ENCODE assay signal across 11 mouse cellular contexts in genomic region chr16:58521900-58522299, GRCm38 (mm10). TPM values are rescaled to one million over a fixed set of nuclear protein-coding genes. Genes with fewer than 3 reads are reported as not detected.
DNase-seq lines count a peak whose midpoint lies in the region; ATAC-seq and TF ChIP-seq lines count a peak whose summit lies in the region.
"Had no signal": no experiment of that assay in that cellular context is flagged by ENCODE, and none has a peak within 500 bp of the region (broad histone marks: within the 10 kb centered on the region; RNA-seq: fewer than 3 reads in every experiment).

No protein-coding gene starts in this region.

- DNase-seq in left cerebral cortex, adult 2 months (ENCODE audit: extremely low spot score in 1 of 2, low spot score in 2 of 2) = no peak
- no peak for DNase-seq in left cerebral cortex, postnatal 14 days (ENCODE audit: low spot score in 2 of 2)
- DNase-seq in midbrain, postnatal 0 days (ENCODE audit: low spot score) = no peak
- no peak for DNase-seq in adrenal gland, adult 8-10 months
- DNase-seq in adrenal gland, postnatal 4 days (ENCODE audit: low spot score in 2 of 2) = no peak
- no peak for DNase-seq in layer of hippocampus, adult 8-10 months (ENCODE audit: low spot score in 2 of 2)
- DNase-seq: cerebellum, adult 9-10 months; kidney, postnatal 10 days had no signal

- peak overlapping the region; percentile 71 for H3K4me2 ChIP-seq in forebrain, embryonic 12.5 days
- peak overlapping the region; percentile 86 for H3K4me2 ChIP-seq in intestine, postnatal 0 days (replicated peaks; ENCODE audit: low read depth)
- H3K4me2 ChIP-seq in midbrain, postnatal 0 days (ENCODE audit: low read depth, low read length, poor library complexity, severe bottlenecking) = peak overlapping the region; percentile 98

- no peaks in the 10 kb centered on the region for H3K36me3 ChIP-seq in forebrain, embryonic 12.5 days (replicated peaks)
- no peaks in the 10 kb centered on the region for H3K36me3 ChIP-seq in intestine, postnatal 0 days (ENCODE audit: control insufficient read depth, insufficient read depth)
- H3K36me3 ChIP-seq in midbrain, postnatal 0 days (ENCODE audit: insufficient read depth, low read length) = no peaks in the 10 kb centered on the region

- H3K9ac ChIP-seq in forebrain, embryonic 12.5 days = no peak overlapping the region
- H3K9ac ChIP-seq in intestine, postnatal 0 days (ENCODE audit: low read depth, low read length) = no peak overlapping the region; the same call in 1 of the 2 replicates
- H3K9ac ChIP-seq in midbrain, postnatal 0 days (replicated peaks; ENCODE audit: low read length, poor library complexity, severe bottlenecking) = peak overlapping the region; percentile 75

- peak overlapping the region; percentile 57 for H3K4me3 ChIP-seq in left cerebral cortex, adult 2 months
- peak overlapping the region; percentile 75 for H3K4me3 ChIP-seq in forebrain, embryonic 12.5 days (replicated peaks)
- H3K4me3 ChIP-seq in intestine, postnatal 0 days (ENCODE audit: low read depth, low read length) = peak overlapping the region; percentile 84
- H3K4me3 ChIP-seq in midbrain, postnatal 0 days (ENCODE audit: low read depth, low read length) = peak overlapping the region; percentile 89

- TF ChIP-seq CTCF in left cerebral cortex, adult 2 months (IDR thresholded peaks at IDR 0.05) = no peak
- TF ChIP-seq CTCF in intestine, postnatal 0 days (IDR thresholded peaks at IDR 0.05; ENCODE audit: low read depth) = no peak
- no peak for TF ChIP-seq CTCF in midbrain, postnatal 0 days (IDR thresholded peaks at IDR 0.05)

- H3K4me1 ChIP-seq in forebrain, embryonic 12.5 days = no peaks in the 10 kb centered on the region; the same call in 1 of the 2 replicates
- no peaks in the 10 kb centered on the region; the same call in 1 of the 2 replicates for H3K4me1 ChIP-seq in intestine, postnatal 0 days (replicated peaks; ENCODE audit: control insufficient read depth, insufficient read depth, low read length)
- H3K4me1 ChIP-seq in midbrain, postnatal 0 days (ENCODE audit: insufficient read depth, low read length) = 0 out of 2 replicates have a peak, but pooled peaks cover 5% of the 10 kb centered on the region

- H3K9me3 ChIP-seq in forebrain, embryonic 12.5 days = no peaks in the 10 kb centered on the region; the same call in 1 of the 2 replicates
- H3K9me3 ChIP-seq in intestine, postnatal 0 days (ENCODE audit: control insufficient read depth) = no peaks in the 10 kb centered on the region
- H3K9me3 ChIP-seq in midbrain, postnatal 0 days (ENCODE audit: low read length) = no peaks in the 10 kb centered on the region

- H3K27ac ChIP-seq in left cerebral cortex, adult 2 months = peak overlapping the region; percentile 90
- H3K27ac ChIP-seq in forebrain, embryonic 12.5 days = no peak overlapping the region
- H3K27ac ChIP-seq in intestine, postnatal 0 days (ENCODE audit: low read depth, low read length) = no peak overlapping the region
- no peak overlapping the region for H3K27ac ChIP-seq in midbrain, postnatal 0 days (ENCODE audit: low read depth, low read length)

- intact Hi-C loops in left cerebral cortex, adult 2 months (cut with DNase I) = loop anchor here (5.0 kb wide), 2 partner anchors 100 to 205 kb away; partner anchors contain the start of gene Cldnd1
- intact Hi-C loops in left cerebral cortex, postnatal 14 days (cut with DNase I) = loop anchor here (5.0 to 10.0 kb wide), 3 partner anchors 40 to 103 kb away; no protein-coding TSS in a partner anchor

- WGBS in forebrain, embryonic 12.5 days = 51% methylated on average over 7 of the region's 7 CpGs
- 55% methylated on average over 7 of the region's 7 CpGs for WGBS in intestine, postnatal 0 days
- 31% methylated on average over 7 of the region's 7 CpGs for WGBS in midbrain, postnatal 0 days

- no peaks in the 10 kb centered on the region for H3K27me3 ChIP-seq in forebrain, embryonic 12.5 days
- no peaks in the 10 kb centered on the region for H3K27me3 ChIP-seq in intestine, postnatal 0 days (replicated peaks; ENCODE audit: control insufficient read depth, insufficient read depth, low read length)
- H3K27me3 ChIP-seq in midbrain, postnatal 0 days (ENCODE audit: insufficient read depth, low read length) = no peaks in the 10 kb centered on the region
- H3K27me3 ChIP-seq: Patski had no signal

- ATAC-seq in forebrain, embryonic 12.5 days (ENCODE audit: low FRiP score) = no peak
- ATAC-seq in intestine, postnatal 0 days = no peak
- no peak for ATAC-seq in midbrain, postnatal 0 days (ENCODE audit: low FRiP score)

RNA-seq across cellular contexts. Expression of gene St3gal6, which starts 2.1 kb away (rescaled TPM):
- total RNA-seq in left cerebral cortex, adult 2 months (2021) = 10 to 100 TPM; 21.2 to 22.6 TPM
- total RNA-seq in left cerebral cortex, postnatal 14 days (2021) = 10 to 100 TPM; 25.1 to 27.2 TPM
- 4.9 and 9.0 TPM in 2 replicates for polyA plus RNA-seq in forebrain, embryonic 12.5 days (2016; fragmentation: Nextera tagmentation; extraction: Ambion mirVana)
- 32.5 and 32.6 TPM in 2 replicates for polyA plus RNA-seq in intestine, postnatal 0 days (2015; fragmentation: Nextera tagmentation; extraction: Ambion mirVana)
- 3.8 and 6.5 TPM in 2 replicates for total RNA-seq in midbrain, postnatal 0 days (2014; rRNA removed)
- 14.9 and 18.0 TPM in 2 replicates for polyA plus RNA-seq in midbrain, postnatal 0 days (2015; fragmentation: Nextera tagmentation; extraction: Ambion mirVana)
- 10 to 100 TPM; 13.6 to 30.8 (median 17.8) TPM for total RNA-seq in adrenal gland, adult 8-10 months (2022)
- 10 to 100 TPM; 12.1 to 20.3 TPM for total RNA-seq in adrenal gland, postnatal 4 days (2021)
- 10 to 100 TPM; 14.6 to 24.8 (median 18.9) TPM for total RNA-seq in layer of hippocampus, adult 8-10 months (2022)
